Mouse (Mus musculus): ENCODE measurements around the gene Zfp282.

- no peak for TF ChIP-seq CTCF (IDR thresholded peaks at IDR 0.05)
- TF ChIP-seq EP300 (IDR thresholded peaks at IDR 0.05): no peak
Measured at GRCm38 (mm10) chr6:47912991-47913390, 36.0 kb downstream of the Zfp282 start.
